Mouse (Mus musculus) layer of hippocampus, adult 9-11 months (tissue): ENCODE measurements around the gene Hes3.

ENCODE experiments used
- DNase-seq: peaks from one replicate; pipeline ENCODE4 v3.0.0; 2022

Hes3 gene

DNA sequence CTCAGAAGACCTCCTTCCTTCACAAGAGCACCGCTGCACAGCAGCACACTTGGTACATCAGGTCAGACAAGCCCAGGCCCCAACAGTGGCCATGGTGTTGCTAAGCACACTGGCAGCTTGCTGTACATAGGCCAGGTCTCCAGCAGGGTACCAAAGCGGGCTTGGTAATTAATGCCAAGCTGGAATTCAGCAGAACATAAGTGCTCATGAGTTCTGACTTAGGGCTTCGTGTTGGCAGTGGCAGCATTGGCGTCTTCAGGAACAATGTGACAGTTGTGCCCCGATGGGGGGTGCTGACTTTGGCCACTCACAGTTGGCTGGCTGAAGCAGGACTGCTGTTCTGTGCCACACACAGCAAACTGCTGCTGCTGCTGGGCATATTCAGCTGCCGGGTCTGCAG, 13.2 kb upstream of the Hes3 start:
- DNase-seq = no peak

GRCm38 (mm10) chr4:152303172-152303571, 11.7 kb upstream of the Hes3 start:
- DNase-seq = no peak

- DNase-seq = no peak
Measured at GRCm38 (mm10) chr4:152302012-152302411, 10.6 kb upstream of the Hes3 start.

DNA sequence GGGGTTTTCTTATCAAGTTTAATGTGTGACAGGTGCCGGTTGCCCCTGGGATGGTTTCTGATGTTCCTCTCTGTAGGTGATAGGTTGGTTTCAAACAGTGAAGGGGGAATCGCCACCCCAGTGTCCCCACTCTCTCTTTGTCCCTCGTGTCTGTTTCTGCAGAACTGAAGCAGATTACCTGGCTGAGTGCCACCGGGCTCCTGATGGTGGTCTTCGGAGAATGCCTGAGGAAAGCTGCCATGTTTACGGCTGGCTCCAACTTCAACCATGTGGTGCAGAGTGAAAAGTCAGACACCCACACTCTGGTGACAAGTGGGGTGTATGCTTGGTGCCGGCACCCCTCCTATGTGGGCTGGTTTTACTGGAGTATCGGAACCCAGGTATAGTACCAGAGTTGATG, 8.9 kb upstream of the Hes3 start:
- DNase-seq = no peak

DNA sequence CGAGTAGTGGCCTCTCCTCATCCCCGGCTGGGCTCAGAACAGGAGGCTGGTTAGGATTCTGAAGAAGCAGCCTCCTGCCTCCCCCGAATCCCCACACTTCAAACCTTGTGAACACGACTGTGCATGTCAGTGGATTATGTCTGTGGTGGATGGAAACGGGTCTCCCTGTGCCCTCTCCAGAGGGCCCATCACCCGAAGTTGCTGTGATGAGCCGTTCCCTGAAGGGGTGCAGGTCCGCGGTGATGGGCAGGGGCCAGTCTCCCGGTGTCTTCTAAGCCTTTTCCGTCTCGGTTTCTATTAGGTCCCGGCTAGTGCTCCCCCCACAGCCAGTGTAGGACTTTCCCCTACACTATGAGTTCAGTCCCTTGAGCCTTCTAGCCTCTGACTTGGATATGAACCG, 7.4 kb upstream of the Hes3 start:
- DNase-seq = no peak

- peak; percentile 99 for DNase-seq
Measured at GRCm38 (mm10) chr4:152296874-152297861, 5.7 kb upstream of the Hes3 start, which contains the start of gene Icmt. Icmt (plus strand) TSS chr4:152297227.

DNA sequence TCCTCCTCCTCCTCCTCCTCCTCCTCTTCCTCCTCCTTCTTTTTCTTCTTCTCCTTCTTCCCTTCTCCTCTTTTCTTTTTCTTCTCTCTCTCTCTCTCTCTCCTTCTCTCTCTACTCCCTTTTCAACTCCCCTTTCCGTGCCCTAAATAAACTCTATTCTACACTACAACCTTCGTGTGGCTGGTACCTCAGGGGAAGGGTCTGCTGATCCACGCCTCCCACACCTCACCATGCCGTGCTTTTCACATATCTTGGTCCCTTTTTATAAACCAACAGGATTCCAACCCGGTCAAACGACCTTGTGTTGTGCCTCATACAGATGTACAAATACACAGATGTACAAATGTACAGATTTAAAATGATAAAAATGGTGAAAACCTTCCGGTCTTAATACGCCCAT, 4.9 kb upstream of the Hes3 start:
- no peak for DNase-seq

- DNase-seq = no peak
Measured at GRCm38 (mm10) chr4:152295916-152296315, 4.5 kb upstream of the Hes3 start.

GRCm38 (mm10) chr4:152294188-152294929, 2.9 kb upstream of the Hes3 start:
- DNase-seq = no peak

- no peak for DNase-seq
Measured at GRCm38 (mm10) chr4:152292102-152292765, 772 bp upstream of the Hes3 start.

GRCm38 (mm10) chr4:152290991-152291390, 471 bp downstream of the Hes3 start:
- no peak for DNase-seq

- DNase-seq = no peak
Measured at GRCm38 (mm10) chr4:152290385-152290784, 1.1 kb downstream of the Hes3 start.

- DNase-seq = no peak
Measured at GRCm38 (mm10) chr4:152288398-152288945, 3.0 kb downstream of the Hes3 start.

- DNase-seq = no peak
Measured at GRCm38 (mm10) chr4:152287317-152288120, 3.9 kb downstream of the Hes3 start.

- DNase-seq = no peak
Measured at GRCm38 (mm10) chr4:152286887-152287286, 4.6 kb downstream of the Hes3 start.

DNA sequence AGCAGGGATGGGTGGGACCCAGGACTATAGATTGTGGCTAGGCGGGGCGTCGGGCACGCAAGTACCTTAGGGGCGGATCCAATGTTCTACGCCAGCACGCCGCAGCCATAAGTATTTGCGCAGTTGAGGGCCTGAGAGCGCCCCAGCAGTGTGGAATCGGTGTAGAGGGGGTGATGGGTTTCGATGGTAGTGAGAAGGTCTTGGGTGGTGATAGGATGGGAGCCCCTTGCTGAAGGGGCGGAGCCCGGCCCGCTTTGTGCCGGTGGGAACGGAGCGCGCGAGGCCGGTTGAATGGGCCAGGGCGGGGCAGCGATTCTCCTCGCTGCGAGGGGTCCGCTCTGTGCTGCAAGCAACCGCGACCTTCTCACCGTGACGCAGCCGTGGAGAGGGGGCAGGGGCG, 5.3 kb downstream of the Hes3 start:
- no peak for DNase-seq

- no peak for DNase-seq
Measured at GRCm38 (mm10) chr4:152285505-152285904, 6.0 kb downstream of the Hes3 start.

DNA sequence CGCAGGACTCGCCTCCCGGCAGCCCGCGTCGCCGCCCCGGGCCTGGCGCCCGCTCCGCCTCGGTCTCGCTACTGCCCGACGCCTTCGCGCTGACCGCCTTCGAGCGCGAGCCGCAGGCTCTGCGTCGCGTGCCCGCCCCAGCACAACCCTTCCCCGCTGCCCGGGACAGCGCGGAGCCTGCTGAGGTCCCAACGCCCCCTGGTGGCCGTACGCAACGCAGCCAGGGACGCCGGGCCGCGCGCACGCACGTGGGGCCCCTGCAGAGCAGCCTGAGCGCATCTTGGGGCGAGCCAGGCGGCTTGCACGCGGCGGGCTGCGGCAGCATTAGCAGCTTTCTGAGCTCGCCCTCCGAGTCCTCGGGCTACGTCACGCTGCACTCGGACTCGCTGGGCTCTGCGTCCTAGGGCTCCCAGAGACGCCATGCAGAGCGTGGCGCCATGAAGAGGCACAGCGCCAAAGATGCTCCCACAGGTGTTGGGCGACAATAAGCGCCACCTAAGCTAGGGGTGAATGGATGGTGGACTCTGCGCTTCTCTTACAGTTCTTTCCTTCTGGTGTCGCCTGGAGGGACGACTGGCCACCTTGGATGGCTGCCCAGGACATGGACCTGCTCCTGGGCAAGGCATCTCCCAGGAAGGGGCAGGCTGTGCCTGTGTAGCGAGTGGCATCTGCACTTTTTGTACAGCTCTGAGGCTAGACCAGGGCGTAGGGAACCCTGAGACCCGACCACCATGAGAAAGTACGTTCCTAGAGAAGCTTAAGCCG, 8.1 kb downstream of the Hes3 start:
- peak; percentile 82 for DNase-seq

DNA sequence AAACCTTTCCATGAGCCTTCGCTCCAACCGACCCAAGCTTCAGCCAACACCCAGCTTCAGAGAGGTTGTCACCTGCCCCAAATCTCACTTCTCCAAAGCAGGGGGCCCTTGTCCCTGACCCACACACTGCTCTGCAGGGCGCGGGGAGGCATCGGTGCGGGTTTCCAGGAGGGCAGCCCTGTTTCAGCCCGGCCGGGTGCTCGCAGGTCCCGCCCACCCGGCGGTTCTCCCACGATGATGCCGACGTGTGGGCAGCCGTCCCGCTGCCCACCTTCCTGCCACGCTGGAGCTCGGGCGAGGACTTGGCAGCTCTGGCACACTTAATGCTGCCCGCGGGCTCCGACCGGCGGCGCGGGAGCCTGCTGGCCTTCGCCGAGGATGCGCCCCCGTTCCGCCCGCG, 8.7 kb downstream of the Hes3 start:
- DNase-seq = no peak

GRCm38 (mm10) chr4:152281601-152282000, 9.9 kb downstream of the Hes3 start:
- no peak for DNase-seq

DNA sequence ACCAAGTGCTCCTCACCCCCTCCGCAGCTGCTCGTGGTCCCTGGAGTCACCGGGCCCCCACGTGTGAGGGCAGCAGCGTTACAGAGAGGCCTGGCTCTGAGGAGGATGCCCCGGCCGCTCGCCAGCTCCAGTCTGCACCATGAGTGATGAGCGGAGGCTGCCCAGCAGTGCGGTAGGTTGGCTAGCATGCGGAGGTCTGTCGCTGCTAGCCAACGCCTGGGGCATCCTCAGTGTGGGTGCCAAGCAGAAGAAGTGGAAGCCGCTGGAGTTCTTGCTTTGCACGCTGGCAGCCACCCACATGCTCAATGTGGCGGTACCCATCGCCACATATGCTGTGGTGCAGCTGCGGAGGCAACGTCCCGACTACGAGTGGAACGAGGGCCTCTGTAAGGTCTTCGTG, 12.5 kb downstream of the Hes3 start:
- no peak for DNase-seq
